Mouse (Mus musculus) monocyte, adult 5-6 weeks (primary cell): ENCODE results near the gene Hhat. TPM values are rescaled to one million over a fixed set of nuclear protein-coding genes. Genes with fewer than 3 reads are reported as not detected.

Experiments
- ATAC-seq: fragments of 153-309, 156-312 bp; replicated peaks from 2 replicates; pipeline ENCODE4 v1.8.0; 2017; ENCODE audit warnings: mild to moderate bottlenecking; ENCODE audit not compliant: low TSS enrichment, insufficient number of reproducible peaks, severe bottlenecking, poor library complexity, low FRiP score
- total RNA-seq: library from RNA; stranded (forward); fragments of 200-1000, 200-491, 200-594 nt; gene quantifications from 3 replicates; pipeline ENCODE4 v1.2.3, GENCODE M21; 2017

Gene Hhat
- total RNA-seq, 1 experiment from 2014 or later = 1.7 TPM

DNA sequence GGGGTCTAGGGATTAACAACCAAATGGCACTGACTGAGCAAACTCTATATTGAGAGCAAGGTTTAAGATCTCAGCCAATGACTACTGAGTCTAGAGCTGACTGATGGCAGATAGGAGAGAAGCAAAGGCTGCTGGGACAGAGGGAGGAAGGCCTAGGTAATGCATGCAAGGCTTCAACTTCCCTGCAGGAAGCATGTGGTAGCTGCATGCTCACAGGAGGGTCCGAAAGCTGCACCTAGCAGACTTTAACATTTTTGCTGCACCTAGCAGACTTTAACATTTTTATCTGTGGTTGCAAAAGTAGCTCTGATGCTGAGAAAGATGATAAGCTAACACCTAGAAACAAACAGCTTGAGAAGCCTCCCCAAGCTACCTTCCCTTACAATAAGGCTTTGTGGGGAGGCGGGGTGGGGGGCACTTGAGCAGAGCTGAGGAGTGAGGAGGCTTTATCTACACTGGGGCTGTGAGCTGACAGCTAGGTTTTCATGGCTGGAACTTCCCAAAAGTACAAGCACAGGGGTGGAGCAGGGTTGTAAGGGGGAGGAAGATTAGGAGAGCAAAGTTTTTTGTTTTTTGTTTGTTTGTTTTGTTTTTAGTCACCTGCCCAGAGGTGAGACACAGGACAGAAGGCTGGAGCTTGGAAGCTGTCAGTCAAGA, 239.4 kb downstream of the Hhat start:
- ATAC-seq = no peak

DNA sequence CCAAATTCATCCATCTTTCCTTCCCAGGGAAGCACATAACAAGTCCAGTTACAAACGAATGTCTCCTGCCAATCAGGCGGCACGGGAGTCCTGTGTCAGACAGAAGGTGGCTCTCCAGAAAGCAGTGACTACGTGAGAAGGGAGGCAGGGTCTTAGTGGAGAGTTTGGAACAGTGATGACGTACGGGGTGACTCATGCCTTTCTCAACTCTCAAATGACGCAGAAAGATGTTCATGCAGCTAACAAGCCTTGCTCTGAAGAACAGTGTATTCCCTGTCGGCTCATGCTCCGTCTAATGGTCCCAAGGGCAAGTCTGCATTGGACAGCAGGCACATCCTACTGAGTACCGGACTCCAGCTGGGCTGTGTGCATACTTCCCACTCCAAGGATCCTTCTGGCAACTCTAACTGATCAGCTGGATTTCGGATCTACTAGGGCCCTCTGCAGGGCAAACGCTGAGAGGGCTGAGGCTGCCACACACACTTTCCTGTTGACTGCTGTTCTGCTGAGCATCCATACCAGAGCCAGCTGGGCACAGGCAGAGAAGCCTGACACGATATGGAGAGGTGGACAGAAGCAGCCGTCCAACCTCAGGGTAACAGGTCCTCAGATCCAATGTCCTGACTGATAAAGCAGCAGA, 245.2 kb downstream of the Hhat start:
- ATAC-seq = no peak

DNA sequence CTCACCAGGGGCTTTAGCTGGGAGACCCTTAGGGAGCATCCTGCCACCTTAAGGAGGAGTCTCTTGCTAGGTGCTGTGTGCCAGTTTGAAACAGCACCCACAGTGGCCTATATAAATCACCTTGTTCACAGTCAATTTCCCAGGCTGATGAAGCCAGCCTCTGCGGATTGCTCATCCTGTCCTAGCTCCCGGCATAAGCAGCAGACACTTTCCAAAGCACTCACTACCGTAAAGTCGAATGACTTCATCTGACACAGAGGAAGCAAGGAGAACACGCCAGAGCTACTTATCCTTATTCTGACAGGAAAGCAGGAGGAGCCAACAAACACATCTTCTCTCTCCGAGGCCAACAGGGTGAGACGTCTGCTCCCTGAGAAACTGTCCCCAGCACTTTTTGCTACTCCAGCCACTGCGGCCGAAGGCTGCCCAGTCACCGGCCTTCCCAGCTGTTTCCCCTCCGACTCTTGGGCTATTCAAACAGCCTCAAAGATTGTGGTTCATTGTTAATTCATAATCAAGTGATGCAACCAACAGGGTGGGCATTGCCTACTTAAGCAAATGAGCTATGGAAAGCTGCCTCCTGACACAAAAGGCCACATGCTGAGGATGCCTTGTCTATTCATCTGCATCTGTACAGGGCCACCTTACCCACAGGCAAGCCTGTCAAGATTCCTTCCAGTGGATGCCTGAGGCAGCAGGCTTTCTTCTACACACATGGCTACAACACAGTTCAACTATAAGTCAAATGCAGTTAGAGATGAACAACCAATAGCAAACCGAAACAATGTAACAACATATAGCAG, 248.4 kb downstream of the Hhat start:
- no peak for ATAC-seq

DNA sequence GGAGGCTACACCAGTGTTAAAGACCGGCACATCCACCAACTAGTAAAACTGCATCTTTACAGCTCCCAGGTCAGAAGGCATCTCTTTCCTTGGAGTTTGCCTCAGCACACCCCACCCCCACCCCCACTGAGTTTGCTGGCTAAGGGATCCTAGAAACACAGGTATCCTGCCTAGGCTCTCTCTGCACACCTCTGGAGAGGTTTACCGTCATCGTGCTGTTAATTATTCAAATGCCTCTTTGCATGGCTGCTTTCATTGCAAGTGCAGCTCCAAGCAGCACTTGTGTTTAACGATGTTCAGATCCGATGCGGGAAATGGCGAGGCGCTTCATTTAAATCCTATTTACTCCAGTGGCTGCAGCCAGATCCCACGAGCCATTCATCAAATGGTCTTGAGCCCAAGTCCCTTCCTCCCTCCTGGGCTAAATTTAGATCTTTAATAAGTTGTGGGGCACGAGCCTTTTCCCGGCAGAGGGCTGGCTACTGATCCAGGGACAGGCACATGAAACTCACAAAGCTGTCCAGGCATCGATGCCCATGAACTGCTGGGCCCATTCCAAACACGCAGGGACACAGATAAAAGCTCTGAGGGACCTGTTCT, 250.1 kb downstream of the Hhat start:
- ATAC-seq = no peak

DNA sequence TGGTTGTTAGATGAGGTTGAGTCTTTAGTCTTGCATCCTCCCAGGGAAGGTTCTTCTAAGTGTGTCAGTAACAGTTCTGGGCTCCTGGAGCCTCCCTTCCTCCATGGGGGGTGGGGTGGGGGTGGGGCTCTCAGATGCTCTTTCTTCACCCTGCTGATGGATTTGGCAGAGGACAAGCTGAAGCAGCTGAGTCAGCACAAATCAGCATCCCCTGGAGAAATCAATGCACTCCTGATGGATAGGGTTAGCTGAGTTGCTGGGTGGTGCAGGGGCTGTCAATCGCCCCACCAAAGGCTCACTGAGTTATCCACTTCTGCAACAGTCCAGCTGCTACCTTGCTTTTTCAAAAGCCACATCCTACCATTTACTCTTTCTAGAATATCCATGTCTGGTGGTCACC, 251.3 kb downstream of the Hhat start:
- no peak for ATAC-seq

DNA sequence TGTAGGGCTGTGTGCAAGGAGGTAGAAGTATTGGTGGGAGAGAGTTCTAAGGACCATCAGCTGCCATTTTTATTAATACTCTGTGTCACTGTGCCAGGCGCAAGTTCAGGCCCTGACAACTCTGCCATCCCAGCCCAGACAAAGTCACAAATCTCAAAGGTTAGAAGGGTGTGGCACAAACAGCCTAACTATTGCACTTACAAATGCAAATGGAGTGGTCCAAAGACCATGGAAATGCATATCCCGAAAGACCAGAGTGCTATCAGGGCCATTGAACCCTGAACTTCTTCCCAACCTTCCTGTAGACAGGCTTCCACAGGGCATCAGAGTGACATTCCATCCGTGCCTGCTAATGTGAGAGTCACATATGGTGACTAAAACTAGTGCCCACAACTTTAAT, 255.7 kb downstream of the Hhat start:
- ATAC-seq = no peak

DNA sequence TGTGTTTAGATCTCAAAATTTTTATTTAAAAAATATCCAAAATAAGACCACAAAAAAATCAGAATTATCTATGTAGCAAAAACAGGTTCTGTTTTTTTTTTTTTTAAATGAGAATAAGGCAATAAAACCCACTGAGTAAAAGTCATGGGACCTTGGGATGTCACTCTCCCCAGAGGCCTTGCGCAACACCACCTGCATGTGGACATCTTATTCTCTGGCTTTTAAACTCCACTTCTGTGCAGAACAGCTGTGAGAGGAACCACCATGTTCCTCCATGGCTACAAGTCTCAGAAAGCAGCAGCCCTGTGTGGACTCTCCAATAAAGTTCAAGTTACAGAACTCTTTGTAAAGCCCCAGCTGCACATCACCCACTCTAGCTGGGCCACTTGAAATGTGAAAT, 258.2 kb downstream of the Hhat start:
- ATAC-seq = no peak

DNA sequence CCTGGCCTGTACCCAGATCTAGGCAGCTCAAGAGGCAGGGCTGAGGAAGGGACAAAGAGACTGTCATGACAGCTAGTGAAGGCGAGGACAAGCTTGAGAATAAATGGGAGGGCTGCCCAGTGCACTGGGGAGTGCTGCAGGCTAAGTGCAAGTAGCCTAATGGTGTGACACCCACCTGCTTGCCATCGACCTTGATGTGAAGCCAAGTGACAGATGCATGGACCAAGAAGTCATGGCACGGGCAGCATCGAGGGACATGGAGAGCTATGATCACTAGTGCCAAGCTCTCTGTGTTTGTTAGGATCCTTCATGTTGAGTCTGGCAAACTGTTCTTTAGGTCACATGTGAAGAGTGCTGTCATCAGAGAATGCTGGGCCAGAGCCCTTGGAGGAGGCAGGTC, 267.4 kb downstream of the Hhat start:
- ATAC-seq = no peak

DNA sequence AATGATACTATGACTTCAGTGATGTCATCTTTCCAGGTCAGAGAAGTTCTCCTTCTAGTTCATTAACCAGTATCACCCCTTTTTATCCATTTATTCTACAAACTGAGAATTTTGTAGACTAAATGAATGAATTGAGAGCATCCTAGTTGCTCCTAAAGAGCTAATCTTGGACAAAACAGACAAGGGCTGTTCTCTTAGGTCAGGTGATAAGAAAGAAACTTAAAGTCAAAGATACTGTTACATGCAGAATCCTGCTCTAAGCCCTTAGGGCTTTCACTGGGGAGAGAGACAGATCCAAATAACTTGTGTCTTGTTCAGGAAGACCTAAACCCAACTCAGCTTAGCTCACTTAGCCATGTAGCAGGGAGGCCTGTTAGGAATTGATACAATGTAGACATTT, 268.2 kb downstream of the Hhat start:
- no peak for ATAC-seq

DNA sequence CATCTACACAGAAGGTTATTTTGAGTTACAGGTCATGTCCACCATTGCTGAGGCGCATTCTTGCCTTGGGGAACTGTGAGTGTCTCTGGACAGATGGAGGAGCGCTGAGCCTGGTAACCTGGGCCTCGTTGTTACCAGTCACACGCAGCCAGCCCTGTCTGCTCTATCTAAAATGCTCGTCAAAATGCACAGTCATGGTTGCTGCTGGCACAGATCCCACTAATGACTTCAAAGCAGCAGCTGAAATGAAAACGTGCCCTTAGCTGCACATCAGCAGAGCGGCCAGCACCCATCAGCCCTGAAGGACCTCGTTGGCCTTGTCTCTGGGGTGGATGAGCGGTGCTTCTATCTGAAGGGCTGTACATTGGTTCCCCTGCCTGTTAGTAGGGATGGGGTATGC, 269.0 kb downstream of the Hhat start:
- no peak for ATAC-seq

DNA sequence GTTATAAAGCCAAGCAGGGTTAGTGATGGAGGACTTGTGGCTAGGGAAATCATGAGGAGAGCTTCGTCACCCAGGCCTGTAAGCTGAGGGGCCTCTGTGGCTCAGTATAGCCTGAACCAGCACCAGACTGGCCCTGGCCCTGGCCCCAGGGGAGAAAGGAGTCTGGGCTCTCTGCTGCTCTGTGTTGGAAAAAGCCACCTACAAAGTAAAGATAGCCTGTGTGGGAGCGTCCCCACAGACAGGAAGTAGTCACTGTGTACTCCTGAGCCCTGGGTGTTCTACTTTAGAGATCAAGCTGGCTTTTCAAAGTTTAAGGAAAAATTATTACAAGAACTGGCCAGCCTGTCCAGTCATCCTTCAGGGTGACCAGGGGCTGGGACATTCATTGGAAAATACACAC, 273.5 kb downstream of the Hhat start:
- ATAC-seq = no peak

DNA sequence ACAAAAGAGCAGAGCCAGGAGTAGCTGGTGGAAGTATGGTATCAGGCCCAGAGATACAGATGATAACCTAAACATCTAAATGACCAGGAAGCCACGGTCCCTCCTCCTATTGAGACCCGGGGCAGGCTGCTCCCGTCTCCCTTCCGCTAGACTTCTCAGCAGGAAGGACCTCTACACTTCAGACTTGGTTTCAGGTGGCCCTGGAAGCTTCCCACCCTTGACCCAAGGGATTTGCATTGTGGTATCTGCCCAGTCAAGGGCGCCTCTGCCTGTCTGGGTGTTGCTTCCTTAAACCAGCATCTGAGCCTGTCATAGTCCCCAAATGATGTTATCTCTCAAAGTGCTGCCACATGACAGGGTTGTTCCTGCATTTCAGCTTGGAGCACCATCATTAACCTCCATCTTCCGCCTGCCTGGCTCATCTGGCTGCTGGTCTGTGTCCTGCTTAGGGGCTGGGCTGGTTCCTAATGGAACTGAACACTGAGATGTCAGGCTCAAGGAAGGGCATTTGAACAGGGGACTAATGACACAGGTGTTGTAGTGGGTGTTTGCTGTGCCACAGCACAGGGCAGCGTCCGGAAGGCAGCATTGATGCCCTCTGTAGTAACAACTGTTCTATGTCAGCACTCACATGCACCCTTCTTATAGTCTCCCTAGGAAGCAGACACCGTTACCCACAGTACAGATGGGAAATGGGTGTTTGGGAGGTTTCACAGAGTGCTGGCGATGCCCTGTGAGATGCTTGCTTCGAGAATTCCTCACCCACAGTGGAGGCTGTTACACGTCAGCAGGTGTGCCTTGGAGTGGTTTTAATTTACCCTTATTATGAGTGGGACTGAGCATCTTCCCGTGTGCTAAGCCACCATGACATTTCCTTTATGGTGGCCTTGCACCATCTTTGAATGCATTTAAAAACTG, 280.9 kb downstream of the Hhat start:
- no peak for ATAC-seq

DNA sequence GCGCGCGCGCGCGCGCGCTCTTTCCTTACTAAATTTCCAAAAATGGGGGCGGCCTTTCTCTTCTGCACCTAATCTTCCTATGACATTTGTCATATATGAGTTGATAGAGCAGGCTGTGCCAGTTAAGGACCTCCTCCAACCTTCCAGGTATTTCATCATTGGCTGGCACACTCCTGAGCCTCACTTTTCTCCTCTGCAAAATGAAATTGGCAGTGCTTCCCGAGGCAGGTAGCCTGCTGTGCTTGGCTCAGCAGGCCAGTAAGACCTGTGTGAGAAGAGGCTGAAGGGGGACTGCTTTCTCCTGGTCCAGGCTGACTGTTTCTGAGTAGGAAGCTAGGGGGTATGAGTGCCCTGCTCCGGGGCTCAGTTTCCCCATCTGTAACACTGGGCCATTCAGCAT, 283.5 kb downstream of the Hhat start:
- no peak for ATAC-seq

DNA sequence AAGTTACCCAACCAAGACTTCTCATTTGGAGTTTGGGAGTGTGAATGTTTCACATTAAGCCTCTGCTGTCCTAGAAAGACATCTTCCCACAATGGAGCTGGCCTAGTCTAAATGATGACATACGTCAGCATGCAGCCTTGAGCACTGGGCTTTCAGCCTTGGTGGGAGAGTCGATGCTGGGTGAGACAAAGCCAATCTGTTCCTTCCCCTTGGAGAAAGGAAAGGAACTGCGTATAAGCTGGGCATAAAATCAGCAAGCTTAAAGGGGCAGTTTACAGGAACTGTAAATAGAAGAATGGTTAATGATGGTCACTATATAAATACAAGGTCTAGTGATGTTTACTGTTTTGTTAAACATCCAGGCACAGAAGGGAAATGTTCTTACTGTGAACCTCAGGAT, 286.0 kb downstream of the Hhat start:
- ATAC-seq = no peak

DNA sequence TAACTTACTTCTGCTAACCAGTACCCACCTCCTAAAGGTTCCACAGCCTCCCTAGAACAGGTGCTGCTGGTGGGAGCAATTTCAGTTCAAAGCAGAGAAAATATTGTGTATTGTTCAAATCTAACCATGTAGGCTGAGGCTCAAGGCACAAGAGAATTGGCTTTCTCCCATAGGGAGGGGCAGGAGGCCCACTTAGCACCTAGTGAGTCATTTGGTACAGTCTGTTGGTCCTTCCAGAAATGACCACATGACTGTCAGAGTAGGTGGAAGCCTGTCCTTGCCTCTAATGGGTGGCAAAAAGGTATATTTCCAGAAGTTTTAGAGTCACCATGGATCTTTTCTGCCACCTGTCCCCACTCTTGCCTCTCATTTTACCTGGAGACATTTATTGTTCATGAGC, 289.6 kb downstream of the Hhat start:
- ATAC-seq = no peak

DNA sequence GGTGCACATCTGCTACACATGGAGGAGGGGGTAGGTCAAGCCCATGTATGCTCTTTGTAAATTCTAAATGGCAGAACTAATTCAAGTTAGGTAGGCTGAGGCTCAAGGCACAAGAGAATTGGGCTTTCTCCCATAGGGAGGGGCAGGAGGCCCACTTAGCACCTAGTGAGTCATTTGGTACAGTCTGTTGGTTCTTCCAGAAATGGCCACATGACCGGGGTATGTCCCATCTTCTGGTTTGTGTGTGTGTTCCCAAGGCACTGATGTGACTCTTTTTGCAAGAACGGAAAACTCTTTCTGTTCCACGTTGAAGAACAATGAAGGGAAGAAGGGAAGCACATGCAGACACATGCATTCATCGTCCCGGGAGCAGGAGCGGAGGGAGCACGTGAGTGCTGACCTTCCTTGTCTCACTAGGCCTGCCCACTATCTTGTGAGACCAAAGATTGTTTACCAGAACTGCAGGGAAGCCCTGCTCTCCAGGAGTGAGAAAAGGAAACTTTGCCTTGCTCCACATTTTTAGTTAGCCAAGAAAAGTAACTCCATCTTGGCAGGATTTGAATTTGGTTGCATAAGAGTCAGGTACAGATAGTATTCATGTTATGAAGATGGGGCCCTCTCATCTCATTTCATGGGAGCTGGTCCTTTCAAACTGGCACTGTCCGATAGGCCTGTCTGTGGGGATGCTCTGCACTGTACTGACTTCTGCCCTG, 290.8 kb downstream of the Hhat start:
- ATAC-seq = no peak

DNA sequence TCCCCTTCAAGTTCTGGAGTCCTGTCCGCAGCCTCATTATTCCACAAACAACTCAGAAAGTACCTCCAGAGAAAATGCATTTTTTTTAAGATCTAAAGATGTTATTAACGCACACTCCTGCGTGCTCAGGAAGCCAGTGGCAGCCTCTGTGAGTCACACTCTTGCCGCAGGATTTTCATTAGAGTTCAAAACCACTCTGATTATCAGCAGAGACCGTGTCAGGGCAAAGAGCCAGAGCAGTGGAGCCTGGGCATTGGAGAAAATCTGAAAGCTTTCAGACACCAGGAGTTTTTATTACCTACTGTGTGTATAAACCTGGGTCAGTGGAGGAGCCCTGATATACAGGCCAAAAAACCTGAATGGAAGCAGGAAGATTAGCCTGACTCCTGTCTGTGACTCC, 292.8 kb downstream of the Hhat start:
- ATAC-seq = no peak

DNA sequence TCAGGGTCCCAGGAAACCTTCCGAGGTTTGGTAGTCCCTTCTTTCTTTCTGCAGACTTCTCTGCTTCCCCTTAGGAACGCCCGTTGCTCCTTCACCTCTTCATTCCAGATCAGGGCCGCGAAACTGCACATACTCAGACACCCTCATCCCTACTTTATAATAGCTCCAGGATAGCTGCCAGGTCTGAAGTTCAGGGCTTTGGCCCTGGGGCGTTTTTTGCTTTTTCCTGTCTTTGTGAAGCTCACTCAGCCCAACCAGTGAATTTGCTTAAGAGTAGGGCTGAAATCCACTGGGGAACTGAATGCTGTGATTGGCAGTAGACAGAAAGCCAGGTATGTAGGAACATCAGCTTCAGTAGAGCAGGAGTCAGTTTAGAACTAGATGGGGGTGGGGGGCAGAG, 293.5 kb downstream of the Hhat start:
- ATAC-seq = no peak
